Mouse (Mus musculus) erythroblast, embryonic 14.5 days (primary cell): ENCODE data around the gene Piwil1. TPM values are rescaled to one million over a fixed set of nuclear protein-coding genes. Genes with fewer than 3 reads are reported as not detected.
"Not testable (repeated sequence)": the region's sequence is repeated elsewhere in the genome, so short reads cannot be mapped to it uniquely, and the experiment has no call there.

Experiments
- H3K27me3 ChIP-seq: 2 replicates; pipeline ENCODE4 v1.6.1; 2012; ENCODE audit warnings: inconsistent platforms; ENCODE audit not compliant: control insufficient read depth
- H3K36me3 ChIP-seq: 2 replicates; pipeline ENCODE4 v1.6.1; 2012; ENCODE audit warnings: mild to moderate bottlenecking, inconsistent platforms; ENCODE audit not compliant: control insufficient read depth
- H3K4me1 ChIP-seq: 2 replicates; pipeline ENCODE4 v1.6.1; 2012; ENCODE audit warnings: inconsistent platforms; ENCODE audit not compliant: control insufficient read depth
- H3K4me3 ChIP-seq: replicated peaks from 2 replicates; pipeline ENCODE3; 2012; ENCODE audit warnings: moderate library complexity, mild to moderate bottlenecking, inconsistent platforms
- H3K9me3 ChIP-seq: 2 replicates; pipeline ENCODE4 v1.6.1; 2012; ENCODE audit warnings: low read length, inconsistent platforms, mixed read lengths; ENCODE audit not compliant: control insufficient read depth
- GATA1 ChIP-seq: IDR thresholded peaks from 2 replicates; pipeline ENCODE4 v1.6.1; 2012; ENCODE audit warnings: low read length, inconsistent platforms, mixed read lengths
- TAL1 ChIP-seq: IDR thresholded peaks from 3 replicates; pipeline ENCODE4 v1.6.1; 2012; ENCODE audit warnings: low read length, inconsistent platforms, mixed read lengths
- polyA plus RNA-seq: library from polyadenylated mRNA; stranded (reverse); fragments of >175 nt; gene quantifications from 2 replicates; pipeline ENCODE4 v1.2.3, GENCODE M21; 2012

Piwil1 gene
- polyA plus RNA-seq, 1 experiment: not detected

DNA sequence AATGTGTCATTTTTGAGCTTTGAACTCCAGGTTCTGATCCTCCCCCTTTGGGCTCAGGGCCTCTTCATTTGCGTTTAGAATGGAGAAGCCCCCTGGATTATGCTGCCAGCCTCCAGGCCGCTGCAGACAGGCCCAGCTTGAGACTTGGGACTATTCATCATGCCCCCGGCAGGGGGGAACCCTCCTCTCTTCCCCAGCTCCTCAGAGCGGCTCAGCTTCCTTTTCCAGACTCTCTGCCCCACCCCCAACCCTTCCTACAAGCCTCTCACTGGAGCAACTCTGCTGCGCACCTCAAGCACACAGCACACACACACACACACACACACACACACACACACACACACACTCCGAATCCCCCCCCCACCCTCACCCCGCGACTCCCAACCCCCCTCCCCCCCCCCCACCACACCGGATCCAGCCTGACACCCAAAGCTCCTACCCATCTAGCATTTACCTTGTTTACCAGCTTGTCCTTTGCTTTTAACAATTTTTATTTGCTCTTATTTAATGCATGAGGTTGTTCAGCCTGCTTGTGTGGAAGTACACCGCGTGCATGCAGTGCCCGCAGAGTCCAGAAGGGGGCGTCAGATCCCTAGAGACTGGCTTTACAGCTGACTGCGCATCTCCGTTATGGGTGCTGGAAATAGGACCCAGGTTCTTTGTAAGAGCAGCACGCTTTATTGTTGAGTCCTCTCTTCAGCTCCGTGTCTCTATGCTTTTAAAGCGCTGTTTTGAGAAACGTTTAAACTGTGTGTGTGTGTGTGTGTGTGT lies 2.0 kb downstream of the Piwil1 start:
- no peaks in the 10 kb centered on the region for H3K36me3 ChIP-seq
- TF ChIP-seq GATA1: no peak
- no peak for TF ChIP-seq TAL1
- H3K4me1 ChIP-seq: no peaks in the 10 kb centered on the region
- no peak overlapping the region for H3K4me3 ChIP-seq
- H3K27me3 ChIP-seq: no peaks in the 10 kb centered on the region
- H3K9me3 ChIP-seq: peaks cover 48% of the 10 kb centered on the region

GRCm38 (mm10) chr5:128706467-128706866 lies 4.1 kb downstream of the Piwil1 start:
- H3K27me3 ChIP-seq: no peaks in the 10 kb centered on the region
- peaks cover 49% of the 10 kb centered on the region for H3K9me3 ChIP-seq
- H3K36me3 ChIP-seq: no peaks in the 10 kb centered on the region
- no peaks in the 10 kb centered on the region for H3K4me1 ChIP-seq
- no peak overlapping the region for H3K4me3 ChIP-seq
- TF ChIP-seq GATA1: no peak
- TF ChIP-seq TAL1: no peak

- H3K9me3 ChIP-seq: peaks cover 55% of the 10 kb centered on the region
- H3K36me3 ChIP-seq: no peaks in the 10 kb centered on the region
- TF ChIP-seq TAL1 (no peak), GATA1 (no peak)
- no peak overlapping the region for H3K4me3 ChIP-seq
- no peaks in the 10 kb centered on the region for H3K4me1 ChIP-seq
- no peaks in the 10 kb centered on the region for H3K27me3 ChIP-seq
Observed at GRCm38 (mm10) chr5:128707271-128707670, 4.9 kb downstream of the Piwil1 start.

DNA sequence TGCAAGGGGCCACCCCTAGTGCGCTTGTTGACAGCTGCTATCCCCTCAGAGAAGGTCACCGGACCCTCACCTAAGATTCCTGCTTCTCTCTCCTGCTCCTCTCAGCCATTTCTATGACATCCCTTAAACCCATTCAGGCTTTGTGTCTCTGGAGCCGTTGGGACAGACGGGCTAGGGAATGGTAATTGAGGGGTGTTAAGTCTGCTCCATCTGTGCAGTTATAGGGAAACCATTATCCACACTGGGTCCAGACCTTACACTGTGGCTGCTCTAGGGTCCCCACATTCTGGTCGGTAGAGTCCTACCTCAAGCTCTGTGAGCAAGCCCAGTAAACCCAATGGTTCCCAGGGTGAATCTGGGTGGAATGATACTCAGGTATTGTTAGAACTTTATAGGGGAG lies 6.6 kb downstream of the Piwil1 start:
- H3K4me1 ChIP-seq: no peaks in the 10 kb centered on the region
- no peak overlapping the region for H3K4me3 ChIP-seq
- H3K27me3 ChIP-seq: no peaks in the 10 kb centered on the region
- TF ChIP-seq TAL1 (no peak), GATA1 (no peak)
- no peaks in the 10 kb centered on the region for H3K36me3 ChIP-seq
- H3K9me3 ChIP-seq: peaks cover 65% of the 10 kb centered on the region

- H3K36me3 ChIP-seq: no peaks in the 10 kb centered on the region
- no peak overlapping the region for H3K4me3 ChIP-seq
- H3K9me3 ChIP-seq: peaks cover 67% of the 10 kb centered on the region
- H3K27me3 ChIP-seq: no peaks in the 10 kb centered on the region; the same call in 1 of the 2 replicates
- no peaks in the 10 kb centered on the region for H3K4me1 ChIP-seq
- TF ChIP-seq GATA1 (no peak), TAL1 (no peak)
Observed at GRCm38 (mm10) chr5:128710596-128710995, 8.3 kb downstream of the Piwil1 start.

- peaks cover 63% of the 10 kb centered on the region for H3K9me3 ChIP-seq
- TF ChIP-seq GATA1 (no peak), TAL1 (no peak)
- H3K4me1 ChIP-seq: no peaks in the 10 kb centered on the region
- H3K4me3 ChIP-seq: no peak overlapping the region
- no peaks in the 10 kb centered on the region; the same call in 1 of the 2 replicates for H3K27me3 ChIP-seq
- no peaks in the 10 kb centered on the region for H3K36me3 ChIP-seq
Observed at GRCm38 (mm10) chr5:128711847-128712246, 9.5 kb downstream of the Piwil1 start.

DNA sequence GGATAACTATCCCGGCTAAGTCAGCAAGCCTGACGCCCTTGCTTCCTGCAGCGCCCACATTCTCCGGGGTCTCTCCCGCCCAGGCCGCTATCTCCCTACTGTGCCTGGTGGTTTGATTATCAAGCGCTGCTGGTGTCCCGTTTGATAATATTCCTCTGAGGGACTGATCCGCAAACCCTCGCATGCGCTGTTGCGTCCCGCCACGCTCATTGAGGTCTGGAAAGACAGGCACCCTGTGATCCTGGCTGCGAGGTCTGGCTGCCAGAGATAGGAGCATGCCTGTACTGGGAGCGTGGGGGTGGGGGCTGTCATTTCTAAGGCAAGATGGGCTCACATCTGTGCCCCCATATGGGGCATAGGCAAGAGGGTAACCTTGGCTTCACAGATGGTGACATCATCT lies 12.8 kb downstream of the Piwil1 start:
- Histone ChIP-seq H3K9me3 (peaks cover 50% of the 10 kb centered on the region), H3K36me3 (no peaks in the 10 kb centered on the region), H3K4me3 (no peak overlapping the region), H3K4me1 (no peaks in the 10 kb centered on the region), H3K27me3 (no peaks in the 10 kb centered on the region; the same call in 1 of the 2 replicates)
- TF ChIP-seq GATA1 (no peak), TAL1 (no peak)

- H3K9me3 ChIP-seq: peaks cover 20% of the 10 kb centered on the region
- not testable (repeated sequence) for H3K27me3 ChIP-seq, H3K4me3 ChIP-seq, H3K4me1 ChIP-seq, H3K36me3 ChIP-seq
Observed at GRCm38 (mm10) chr5:128720461-128720860, 18.1 kb downstream of the Piwil1 start.

GRCm38 (mm10) chr5:128729341-128729740 lies 27.0 kb downstream of the Piwil1 start:
- Histone ChIP-seq H3K9me3 (peaks cover 9% of the 10 kb centered on the region; the same call in 1 of the 2 replicates), H3K27me3 (no peaks in the 10 kb centered on the region), H3K4me1 (no peaks in the 10 kb centered on the region), H3K4me3 (no peak overlapping the region), H3K36me3 (no peaks in the 10 kb centered on the region)
- no peak for TF ChIP-seq TAL1

GRCm38 (mm10) chr5:128730634-128731033 lies 28.3 kb downstream of the Piwil1 start:
- no peaks in the 10 kb centered on the region for H3K27me3 ChIP-seq
- H3K36me3 ChIP-seq: no peaks in the 10 kb centered on the region
- no peak overlapping the region for H3K4me3 ChIP-seq
- no peaks in the 10 kb centered on the region for H3K4me1 ChIP-seq
- TF ChIP-seq GATA1 (no peak), TAL1 (no peak)
- peaks cover 9% of the 10 kb centered on the region; the same call in 1 of the 2 replicates for H3K9me3 ChIP-seq
